Mouse (Mus musculus) cerebellum, adult 2 months (tissue): ENCODE data around the gene Pitx3. TPM values are rescaled to one million over a fixed set of nuclear protein-coding genes. Genes with fewer than 3 reads are reported as not detected.

Experiments used
- DNase-seq, 2 experiments: peaks; one replicate each; pipeline ENCODE4 v3.0.0; 2021
- H3K27ac ChIP-seq: fragments of 200-500 bp; 2 replicates; pipeline ENCODE4 v1.5.1; 2012; ENCODE audit warnings: low read length, control low read depth, inconsistent platforms; ENCODE audit not compliant: insufficient read depth
- H3K27me3 ChIP-seq: fragments of 200-500 bp; 2 replicates; pipeline ENCODE4 v1.6.1; 2012; ENCODE audit warnings: inconsistent platforms, mild to moderate bottlenecking, low read length, moderate library complexity; ENCODE audit not compliant: control insufficient read depth, insufficient read depth
- H3K4me1 ChIP-seq: fragments of 200-500 bp; 2 replicates; pipeline ENCODE4 v1.6.1; 2011; ENCODE audit warnings: low read length; ENCODE audit not compliant: control insufficient read depth, insufficient read depth
- H3K4me3 ChIP-seq: fragments of 200-500 bp; replicated peaks from 2 replicates; pipeline ENCODE3; 2011; ENCODE audit warnings: mild to moderate bottlenecking, low read depth, low read length, control low read depth; ENCODE audit not compliant: insufficient read depth
- CTCF ChIP-seq: fragments of 200-500 bp; IDR thresholded peaks from 2 replicates; pipeline ENCODE4 v1.5.1; 2011; ENCODE audit warnings: low read depth, mild to moderate bottlenecking, control low read depth, low read length, moderate library complexity, borderline replicate concordance; ENCODE audit not compliant: insufficient read depth
- POLR2A ChIP-seq: fragments of 200-500 bp; IDR thresholded peaks from 2 replicates; pipeline ENCODE4 v1.6.1; 2011; ENCODE audit warnings: low read length, control low read depth, borderline replicate concordance; ENCODE audit not compliant: insufficient read depth
- WGBS: fragments of 180-500 bp; shearing (Covaris S2); methylation state at CpG from one replicate; pipeline ENCODE4 v1.1.7; 2018; 5-methylcytosine and 5-hydroxymethylcytosine counted together
- polyA plus RNA-seq: library from polyadenylated mRNA; depleted of rRNA; stranded (reverse); fragments of >200 nt; gene quantifications from 2 replicates; pipeline ENCODE4 v1.2.3, GENCODE M21; 2012

The Pitx3 gene
- polyA plus RNA-seq, 1 experiment: 0.31 TPM

GRCm38 (mm10) chr19:46126301-46126700 is 21.8 kb downstream of the Pitx3 start:
- Histone ChIP-seq H3K4me1 (no peaks in the 10 kb centered on the region), H3K27me3 (no peaks in the 10 kb centered on the region), H3K27ac (no peak overlapping the region), H3K4me3 (no peak overlapping the region)
- TF ChIP-seq CTCF (no peak), POLR2A (no peak)
- 56% methylated on average over 4 of the region's 4 CpGs for WGBS
- DNase-seq: no peak

- no peaks in the 10 kb centered on the region for H3K4me1 ChIP-seq
- no peak overlapping the region for H3K27ac ChIP-seq
- no peak for DNase-seq
- no peak for TF ChIP-seq CTCF
- no peak for TF ChIP-seq POLR2A
- H3K4me3 ChIP-seq: no peak overlapping the region
- H3K27me3 ChIP-seq: no peaks in the 10 kb centered on the region
Measured at GRCm38 (mm10) chr19:46124651-46125050, 23.5 kb downstream of the Pitx3 start.

- 82% methylated on average over 3 of the region's 3 CpGs for WGBS
- no peak overlapping the region for H3K27ac ChIP-seq
- no peak for TF ChIP-seq POLR2A
- TF ChIP-seq CTCF: no peak
Measured at GRCm38 (mm10) chr19:46123876-46124275, 24.2 kb downstream of the Pitx3 start.

GRCm38 (mm10) chr19:46120872-46121271 is 27.3 kb downstream of the Pitx3 start:
- H3K4me1 ChIP-seq: no peaks in the 10 kb centered on the region
- TF ChIP-seq POLR2A: no peak
- TF ChIP-seq CTCF: no peak
- DNase-seq: no peak
- 79% methylated on average over 6 of the region's 6 CpGs for WGBS
- no peaks in the 10 kb centered on the region for H3K27me3 ChIP-seq
- H3K4me3 ChIP-seq: no peak overlapping the region
- H3K27ac ChIP-seq: no peak overlapping the region

More at GRCm38 (mm10) chr19:46123876-46124275, 24.2 kb downstream of the Pitx3 start:
- H3K4me1 ChIP-seq: no peaks in the 10 kb centered on the region
- no peak for DNase-seq
- no peaks in the 10 kb centered on the region for H3K27me3 ChIP-seq
- H3K4me3 ChIP-seq: no peak overlapping the region

GRCm38 (mm10) chr19:46119458-46119857 is 28.7 kb downstream of the Pitx3 start:
- DNase-seq: no peak
- Histone ChIP-seq H3K4me3 (no peak overlapping the region), H3K4me1 (no peaks in the 10 kb centered on the region), H3K27me3 (no peaks in the 10 kb centered on the region), H3K27ac (no peak overlapping the region)
- TF ChIP-seq CTCF: no peak
- no peak for TF ChIP-seq POLR2A
- WGBS: 95% methylated on average over 3 of the region's 3 CpGs

GRCm38 (mm10) chr19:46114617-46115016 is 33.5 kb downstream of the Pitx3 start:
- 53% methylated on average over 4 of the region's 4 CpGs for WGBS
- H3K27ac ChIP-seq: no peak overlapping the region
- no peak overlapping the region for H3K4me3 ChIP-seq
- no peak for DNase-seq
- TF ChIP-seq POLR2A: no peak
- no peak for TF ChIP-seq CTCF
- H3K27me3 ChIP-seq: no peaks in the 10 kb centered on the region
- no peaks in the 10 kb centered on the region for H3K4me1 ChIP-seq

- WGBS: 86% methylated on average over 5 of the region's 5 CpGs
Measured at GRCm38 (mm10) chr19:46110781-46111180, 37.3 kb downstream of the Pitx3 start.

GRCm38 (mm10) chr19:46110214-46110613 is 37.9 kb downstream of the Pitx3 start:
- DNase-seq: no peak
- no peak for TF ChIP-seq POLR2A
- no peak for TF ChIP-seq CTCF
- H3K27ac ChIP-seq: no peak overlapping the region
- no peak overlapping the region for H3K4me3 ChIP-seq
- WGBS: 75% methylated on average over 2 of the region's 2 CpGs
- no peaks in the 10 kb centered on the region for H3K4me1 ChIP-seq
- no peaks in the 10 kb centered on the region for H3K27me3 ChIP-seq

More at GRCm38 (mm10) chr19:46110781-46111180, 37.3 kb downstream of the Pitx3 start:
- Histone ChIP-seq H3K27me3 (no peaks in the 10 kb centered on the region), H3K27ac (no peak overlapping the region), H3K4me3 (no peak overlapping the region), H3K4me1 (no peaks in the 10 kb centered on the region)
- no peak for DNase-seq
- TF ChIP-seq POLR2A (no peak), CTCF (no peak)

- no peak for TF ChIP-seq CTCF
- TF ChIP-seq POLR2A: no peak
- no peaks in the 10 kb centered on the region for H3K27me3 ChIP-seq
- 61% methylated on average over 2 of the region's 2 CpGs for WGBS
- H3K27ac ChIP-seq: no peak overlapping the region
- no peaks in the 10 kb centered on the region for H3K4me1 ChIP-seq
- no peak overlapping the region for H3K4me3 ChIP-seq
- no peak for DNase-seq
Measured at GRCm38 (mm10) chr19:46104187-46104557, 44.0 kb downstream of the Pitx3 start.
